Mouse (Mus musculus) ES-E14 (cell line): ENCODE data around the gene Tfrc.

Source experiments
- HCFC1 ChIP-seq: IDR thresholded peaks from 2 replicates; pipeline ENCODE4 v1.6.1; 2012; ENCODE audit warnings: low read length, inconsistent platforms, borderline replicate concordance; ENCODE audit not compliant: insufficient read depth
- ZC3H11A ChIP-seq: IDR thresholded peaks from 2 replicates; pipeline ENCODE4 v1.6.1; 2012; ENCODE audit warnings: low read depth, mild to moderate bottlenecking, inconsistent platforms, low read length, borderline replicate concordance
- ZNF384 ChIP-seq: IDR thresholded peaks from 2 replicates; pipeline ENCODE4 v1.6.1; 2012; ENCODE audit warnings: low read depth, low read length, inconsistent platforms

DNA sequence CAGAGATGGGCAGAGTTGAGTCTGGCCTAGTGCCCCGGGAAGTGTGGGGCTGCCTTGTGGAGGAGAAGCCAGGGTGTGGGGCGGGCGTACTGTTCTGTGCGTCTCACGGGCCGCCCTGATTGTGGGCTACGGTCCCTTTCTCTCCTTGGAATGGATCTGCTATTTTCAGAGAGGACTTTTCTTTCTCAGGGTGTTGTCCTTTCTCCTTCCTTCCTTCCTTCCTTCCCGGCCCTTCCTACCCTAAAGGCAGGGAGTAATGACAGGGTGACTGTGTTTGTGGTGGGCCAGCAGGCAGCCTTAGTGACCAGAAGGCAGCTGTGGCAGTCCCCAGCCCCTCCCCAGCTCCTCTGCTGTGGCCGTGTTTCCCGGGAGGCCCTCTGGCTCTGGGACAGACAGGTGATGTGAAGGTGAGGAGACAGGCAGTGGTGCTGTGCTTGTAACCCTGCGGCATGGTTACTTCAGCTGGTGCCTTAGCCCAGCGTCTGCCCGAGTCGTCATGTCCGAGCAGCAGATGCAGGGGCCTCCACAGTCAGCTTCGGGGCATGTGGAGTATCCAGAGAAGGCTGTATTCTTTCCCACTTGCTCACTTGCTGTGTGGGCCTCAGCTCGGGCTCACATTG lies 65.5 kb downstream of the Tfrc start:
- TF ChIP-seq ZC3H11A (no peak), HCFC1 (no peak), ZNF384 (no peak)
